Mouse (Mus musculus) heart, embryonic 16.5 days (tissue): Measurements from ENCODE around the gene Sppl2a. TPM values are rescaled to one million over a fixed set of nuclear protein-coding genes. Genes with fewer than 3 reads are reported as not detected.
"Not testable (repeated sequence)": the region's sequence is repeated elsewhere in the genome, so short reads cannot be mapped to it uniquely, and the experiment has no call there.

Source experiments
- ATAC-seq: fragments of 200-750 bp; cut with Nextera tagmentation; replicated peaks from 2 replicates; pipeline ENCODE4 v1.8.0; 2017; ENCODE audit warnings: moderate number of reproducible peaks; ENCODE audit not compliant: insufficient read depth, low FRiP score; ENCODE audit errors: extremely low read depth
- H3K27ac ChIP-seq: fragments of 300-500 bp; sonication (generic); 2 replicates; pipeline ENCODE4 v1.5.1; 2014; ENCODE audit warnings: mild to moderate bottlenecking, low read length, control low read depth, moderate library complexity
- H3K27me3 ChIP-seq: fragments of 300-500 bp; sonication (generic); 2 replicates; pipeline ENCODE4 v1.6.1; 2014; ENCODE audit warnings: low read length, mixed read lengths; ENCODE audit not compliant: control insufficient read depth, insufficient read depth
- H3K36me3 ChIP-seq: fragments of 300-500 bp; sonication (generic); 2 replicates; pipeline ENCODE4 v1.6.1; 2014; ENCODE audit not compliant: control insufficient read depth, insufficient read depth
- H3K4me1 ChIP-seq: fragments of 300-500 bp; sonication (generic); 2 replicates; pipeline ENCODE4 v1.6.1; 2014; ENCODE audit warnings: low read length, mixed read lengths; ENCODE audit not compliant: control insufficient read depth, insufficient read depth
- H3K4me2 ChIP-seq: fragments of 300-500 bp; sonication (generic); 2 replicates; pipeline ENCODE4 v1.6.1; 2014; ENCODE audit warnings: low read depth, mild to moderate bottlenecking, control low read depth, low read length
- H3K4me3 ChIP-seq: fragments of 300-500 bp; sonication (generic); 2 replicates; pipeline ENCODE4 v1.5.1; 2014; ENCODE audit warnings: mild to moderate bottlenecking, control low read depth, low read length
- H3K9ac ChIP-seq: fragments of 300-500 bp; sonication (generic); 2 replicates; pipeline ENCODE4 v1.6.1; 2014; ENCODE audit warnings: low read length, control low read depth
- H3K9me3 ChIP-seq: fragments of 300-500 bp; sonication (generic); replicated peaks from 2 replicates; pipeline ENCODE4 v1.6.1; 2016; ENCODE audit warnings: low read length; ENCODE audit not compliant: control insufficient read depth
- WGBS: fragments of 180-500 bp; shearing (Covaris S2); extraction: QIAGEN DNeasy Blood & Tissue Kit; methylation state at CpG from one replicate; pipeline ENCODE4 v1.1.7; 2014; 5-methylcytosine and 5-hydroxymethylcytosine counted together
- polyA plus RNA-seq: library from polyadenylated mRNA; unstranded; fragments of >200 nt; fragmentation: Nextera tagmentation; extraction: Ambion mirVana; gene quantifications from 2 replicates; pipeline ENCODE4 v1.2.1, GENCODE M21; 2015

The Sppl2a gene
- polyA plus RNA-seq = 41.5 and 43.6 TPM in 2 replicates

GRCm38 (mm10) chr2:126932897-126933641, at the start of gene Sppl2a:
Gene Sppl2a, minus strand, starts transcription at chr2:126933235.
- WGBS = 1% methylated on average over 33 of the region's 35 CpGs
- H3K4me3 ChIP-seq = peak within 1 kb of the TSS; percentile 68
- no peaks in the 10 kb centered on the region for H3K9me3 ChIP-seq
- peak within 1 kb of the TSS; percentile 79 for H3K4me2 ChIP-seq
- H3K27ac ChIP-seq = peak within 1 kb of the TSS; percentile 99
- H3K36me3 ChIP-seq = no peaks in the 10 kb centered on the region
- no peaks in the 10 kb centered on the region for H3K27me3 ChIP-seq
- peak within 1 kb of the TSS; percentile 94 for H3K9ac ChIP-seq
- peaks cover 10% of the 10 kb centered on the region; the same call in 1 of the 2 replicates for H3K4me1 ChIP-seq
- peak; percentile 100 for ATAC-seq

- Histone ChIP-seq H3K4me3 (no peak overlapping the region), H3K36me3 (no peaks in the 10 kb centered on the region), H3K9me3 (no peaks in the 10 kb centered on the region), H3K27me3 (no peaks in the 10 kb centered on the region), H3K4me2 (no peak overlapping the region), H3K9ac (no peak overlapping the region), H3K27ac (no peak overlapping the region), H3K4me1 (no peaks in the 10 kb centered on the region)
- 61% methylated on average over 6 of the region's 6 CpGs for WGBS
- no peak for ATAC-seq
Measured at GRCm38 (mm10) chr2:126977428-126977827, 44.4 kb upstream of the Sppl2a start.

DNA sequence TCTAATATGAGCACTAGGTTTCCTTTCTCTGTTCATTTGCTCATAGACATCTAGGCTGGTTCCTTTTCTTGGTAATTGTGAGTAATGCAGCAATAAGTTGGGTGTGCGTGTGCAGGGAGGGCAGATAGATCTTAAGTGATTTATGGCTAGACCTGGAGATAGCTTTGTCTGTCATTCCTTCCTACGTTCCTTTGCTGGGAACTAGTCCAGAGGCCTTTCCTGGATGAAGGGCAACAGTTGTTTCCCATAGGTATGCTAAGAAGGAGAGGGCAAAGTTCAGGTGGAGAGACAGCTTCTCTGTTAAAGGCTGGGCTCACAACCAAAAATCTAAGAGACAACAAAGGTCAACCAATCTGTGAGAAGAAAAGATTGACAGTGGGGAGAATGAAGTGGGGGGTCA, 28.7 kb upstream of the Sppl2a start:
- no peaks in the 10 kb centered on the region for H3K36me3 ChIP-seq
- 63% methylated on average over 2 of the region's 2 CpGs for WGBS

DNA sequence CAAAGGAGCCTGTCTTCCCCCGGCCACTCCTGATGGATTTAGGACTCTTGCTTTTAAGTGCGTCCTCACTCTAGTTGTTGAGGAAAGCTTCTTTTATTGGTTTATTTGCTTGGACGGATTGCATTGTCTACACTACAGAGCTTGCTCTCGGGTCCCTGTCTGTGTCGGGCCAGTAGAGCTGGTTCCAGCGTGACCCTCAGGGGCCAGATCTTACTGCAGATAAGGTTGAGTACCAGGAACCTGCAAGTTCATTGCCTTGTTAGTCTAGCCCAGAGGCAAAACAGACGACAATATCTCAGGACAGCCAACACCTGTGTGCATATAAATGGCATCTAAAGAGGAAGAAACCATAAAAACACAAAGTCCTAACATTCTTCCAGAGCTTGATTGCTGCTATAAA, 22.6 kb upstream of the Sppl2a start:
- WGBS = 64% methylated on average over 7 of the region's 7 CpGs

More for the DNA sequence above, 28.7 kb upstream of the Sppl2a start:
- H3K4me3 ChIP-seq = no peak overlapping the region
- no peaks in the 10 kb centered on the region for H3K4me1 ChIP-seq
- H3K4me2 ChIP-seq = no peak overlapping the region
- no peak overlapping the region for H3K9ac ChIP-seq
- H3K27ac ChIP-seq = no peak overlapping the region
- H3K9me3 ChIP-seq = no peaks in the 10 kb centered on the region
- ATAC-seq = no peak
- H3K27me3 ChIP-seq = no peaks in the 10 kb centered on the region

DNA sequence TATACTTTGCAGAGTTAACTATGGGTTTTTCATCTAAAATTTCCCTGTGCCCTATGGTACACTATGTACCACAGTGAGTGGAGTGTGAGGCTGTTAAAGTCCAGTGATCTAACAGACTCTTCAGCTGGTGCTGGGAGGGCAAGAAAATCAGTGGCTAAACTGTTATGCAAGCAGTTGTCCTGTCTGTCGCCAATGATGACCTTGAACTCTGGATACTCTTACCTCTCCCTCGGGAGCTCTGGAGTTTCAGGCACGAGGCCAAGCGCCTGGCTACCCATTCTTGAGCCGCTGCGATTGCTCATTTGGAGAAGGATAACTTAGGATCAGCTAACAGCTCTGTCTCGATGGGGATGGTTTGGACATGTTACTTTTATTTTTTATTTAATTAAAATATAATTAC, 18.1 kb upstream of the Sppl2a start:
- WGBS = 36% methylated on average over 7 of the region's 7 CpGs

More for the DNA sequence above, 22.6 kb upstream of the Sppl2a start:
- H3K4me3 ChIP-seq = no peak overlapping the region
- ATAC-seq = no peak
- H3K4me1 ChIP-seq = no peaks in the 10 kb centered on the region
- H3K27me3 ChIP-seq = no peaks in the 10 kb centered on the region
- H3K9me3 ChIP-seq = no peaks in the 10 kb centered on the region
- no peaks in the 10 kb centered on the region for H3K36me3 ChIP-seq
- H3K9ac ChIP-seq = no peak overlapping the region
- H3K27ac ChIP-seq = no peak overlapping the region
- no peak overlapping the region for H3K4me2 ChIP-seq

GRCm38 (mm10) chr2:126950453-126950852, 17.4 kb upstream of the Sppl2a start:
- Histone ChIP-seq H3K36me3 (no peaks in the 10 kb centered on the region), H3K27me3 (no peaks in the 10 kb centered on the region), H3K9me3 (no peaks in the 10 kb centered on the region), H3K4me1 (peaks cover 5% of the 10 kb centered on the region; the same call in 1 of the 2 replicates), H3K9ac (no peak overlapping the region), H3K4me3 (no peak overlapping the region), H3K27ac (peak overlapping the region; percentile 52), H3K4me2 (no peak overlapping the region)
- ATAC-seq = no peak
- WGBS = 77% methylated on average over 5 of the region's 5 CpGs

More for the DNA sequence above, 18.1 kb upstream of the Sppl2a start:
- Histone ChIP-seq H3K36me3 (no peaks in the 10 kb centered on the region), H3K4me1 (peaks cover 5% of the 10 kb centered on the region; the same call in 1 of the 2 replicates), H3K4me3 (no peak overlapping the region), H3K4me2 (no peak overlapping the region), H3K27me3 (no peaks in the 10 kb centered on the region), H3K9me3 (no peaks in the 10 kb centered on the region), H3K9ac (no peak overlapping the region), H3K27ac (peak overlapping the region; percentile 52)
- ATAC-seq = peak; percentile 37; the same call in 1 of the 2 replicates

DNA sequence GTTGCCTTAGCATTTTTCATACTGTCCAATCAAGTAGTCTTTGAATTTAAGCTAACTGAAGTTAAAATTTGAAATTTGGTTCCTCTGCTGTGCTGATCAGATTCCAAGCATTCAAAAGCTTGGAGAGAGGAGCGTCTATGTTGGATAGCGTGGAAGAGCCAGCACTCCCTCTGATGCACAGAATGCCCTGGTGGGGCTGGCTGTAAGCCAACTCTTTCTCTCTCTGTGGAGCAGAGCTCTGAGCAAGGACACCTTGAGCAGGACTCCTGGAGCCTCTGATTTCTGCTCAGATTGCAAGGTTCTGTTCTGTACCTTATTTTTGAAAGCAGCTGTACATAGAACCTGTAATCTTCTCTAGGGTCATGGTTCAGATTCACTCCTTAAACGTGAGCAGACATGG, 16.8 kb upstream of the Sppl2a start:
- Histone ChIP-seq H3K4me1 (peaks cover 5% of the 10 kb centered on the region; the same call in 1 of the 2 replicates), H3K9ac (no peak overlapping the region), H3K4me2 (no peak overlapping the region), H3K36me3 (no peaks in the 10 kb centered on the region), H3K9me3 (no peaks in the 10 kb centered on the region), H3K27me3 (no peaks in the 10 kb centered on the region), H3K4me3 (no peak overlapping the region), H3K27ac (peak overlapping the region; percentile 52)
- ATAC-seq = peak; percentile 60; the same call in 1 of the 2 replicates
- 23% methylated on average over 3 of the region's 3 CpGs for WGBS

GRCm38 (mm10) chr2:126949297-126949696, 16.3 kb upstream of the Sppl2a start:
- WGBS = 77% methylated on average over 6 of the region's 6 CpGs
- H3K9me3 ChIP-seq, H3K4me2 ChIP-seq, H3K27ac ChIP-seq, ATAC-seq, H3K4me3 ChIP-seq, H3K9ac ChIP-seq, H3K27me3 ChIP-seq, H3K36me3 ChIP-seq, H3K4me1 ChIP-seq: not testable (repeated sequence)

DNA sequence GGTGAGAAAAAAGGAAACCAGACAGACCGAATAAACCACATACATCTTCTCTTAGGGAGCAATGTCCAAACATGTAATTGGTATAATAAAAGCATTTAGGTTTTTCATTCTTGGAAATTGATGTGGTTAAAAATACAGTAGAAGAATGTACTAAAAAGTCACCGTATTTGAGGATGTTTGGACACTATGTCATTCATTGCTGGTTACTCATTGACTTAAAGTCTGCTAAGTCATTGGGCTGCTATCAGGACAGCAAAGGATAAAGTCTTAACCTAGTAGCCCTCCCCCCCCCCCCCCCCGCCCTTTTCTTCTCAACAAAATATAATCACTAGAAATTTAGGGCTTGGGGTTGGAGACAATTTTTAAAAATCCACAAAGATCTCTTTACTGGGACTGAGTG, 15.2 kb upstream of the Sppl2a start:
- H3K9ac ChIP-seq = no peak overlapping the region
- H3K27me3 ChIP-seq = no peaks in the 10 kb centered on the region
- H3K9me3 ChIP-seq = no peaks in the 10 kb centered on the region
- no peak overlapping the region for H3K4me2 ChIP-seq
- H3K4me1 ChIP-seq = peaks cover 5% of the 10 kb centered on the region; the same call in 1 of the 2 replicates
- ATAC-seq = no peak
- WGBS = 76% methylated on average over 3 of the region's 3 CpGs
- H3K27ac ChIP-seq = peak overlapping the region; percentile 21; the same call in 1 of the 2 replicates
- no peak overlapping the region for H3K4me3 ChIP-seq
- no peaks in the 10 kb centered on the region for H3K36me3 ChIP-seq
